Mouse (Mus musculus): ENCODE measurements around the gene Ttc30a2. TPM values are rescaled to one million over a fixed set of nuclear protein-coding genes. Genes with fewer than 3 reads are reported as not detected.

Ttc30a2 gene
- polyA plus RNA-seq, 1 experiment = not detected

GRCm38 (mm10) chr2:75929141-75929540 lies 48.8 kb downstream of the Ttc30a2 start:
- Histone ChIP-seq H3K9ac (ENCODE audit: low read depth, poor library complexity, severe bottlenecking) (no peak overlapping the region), H3K4me3 (ENCODE audit: low read depth, low read length) (no peak overlapping the region), H3K27ac (ENCODE audit: insufficient read depth, low read length) (no peak overlapping the region), H3K9me3 (replicated peaks; ENCODE audit: control insufficient read depth, insufficient read depth, low read length, poor library complexity, severe bottlenecking) (no peaks in the 10 kb centered on the region), H3K36me3 (ENCODE audit: control insufficient read depth, insufficient read depth, low read length, poor library complexity, severe bottlenecking) (no peaks in the 10 kb centered on the region), H3K4me1 (ENCODE audit: control insufficient read depth, insufficient read depth, low read length) (no peaks in the 10 kb centered on the region), H3K27me3 (ENCODE audit: control insufficient read depth, insufficient read depth, low read length, poor library complexity, severe bottlenecking) (no peaks in the 10 kb centered on the region)
- TF ChIP-seq CTCF (IDR thresholded peaks at IDR 0.05; ENCODE audit: low read depth, low read length) = no peak
- no peak for TF ChIP-seq EP300 (IDR thresholded peaks at IDR 0.05; ENCODE audit: insufficient read depth, low read depth, low read length)
- TF ChIP-seq POLR2A (IDR thresholded peaks at IDR 0.05; ENCODE audit: insufficient read depth, low read length) = no peak

DNA sequence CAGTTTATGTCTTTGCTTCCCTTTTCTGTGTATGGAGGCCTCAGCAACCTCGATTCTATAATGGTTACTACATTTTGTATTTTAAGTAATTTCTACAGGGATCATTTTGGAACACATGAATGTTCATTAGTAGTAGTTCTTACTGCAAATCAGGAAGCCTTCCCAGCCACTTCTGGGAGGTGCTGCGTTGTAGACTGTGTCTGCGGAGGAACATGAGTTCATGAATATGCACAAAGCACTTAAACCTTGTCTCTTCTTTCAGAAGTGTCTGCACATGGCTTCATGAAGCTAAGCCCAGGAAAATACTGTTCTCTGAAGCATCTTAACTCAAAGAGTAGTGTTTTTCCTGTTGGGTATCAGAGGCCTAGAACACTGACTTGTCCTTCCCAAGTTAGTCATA lies 50.0 kb downstream of the Ttc30a2 start:
- Histone ChIP-seq H3K4me1 (ENCODE audit: control insufficient read depth, insufficient read depth, low read length) (no peaks in the 10 kb centered on the region), H3K4me3 (ENCODE audit: low read depth, low read length) (no peak overlapping the region), H3K9ac (ENCODE audit: low read depth, poor library complexity, severe bottlenecking) (no peak overlapping the region), H3K36me3 (ENCODE audit: control insufficient read depth, insufficient read depth, low read length, poor library complexity, severe bottlenecking) (no peaks in the 10 kb centered on the region), H3K27ac (ENCODE audit: insufficient read depth, low read length) (no peak overlapping the region), H3K27me3 (ENCODE audit: control insufficient read depth, insufficient read depth, low read length, poor library complexity, severe bottlenecking) (no peaks in the 10 kb centered on the region; the same call in 1 of the 2 replicates), H3K9me3 (replicated peaks; ENCODE audit: control insufficient read depth, insufficient read depth, low read length, poor library complexity, severe bottlenecking) (no peaks in the 10 kb centered on the region)
- TF ChIP-seq EP300 (IDR thresholded peaks at IDR 0.05; ENCODE audit: insufficient read depth, low read depth, low read length) = no peak
- TF ChIP-seq POLR2A (IDR thresholded peaks at IDR 0.05; ENCODE audit: insufficient read depth, low read length) = no peak

DNA sequence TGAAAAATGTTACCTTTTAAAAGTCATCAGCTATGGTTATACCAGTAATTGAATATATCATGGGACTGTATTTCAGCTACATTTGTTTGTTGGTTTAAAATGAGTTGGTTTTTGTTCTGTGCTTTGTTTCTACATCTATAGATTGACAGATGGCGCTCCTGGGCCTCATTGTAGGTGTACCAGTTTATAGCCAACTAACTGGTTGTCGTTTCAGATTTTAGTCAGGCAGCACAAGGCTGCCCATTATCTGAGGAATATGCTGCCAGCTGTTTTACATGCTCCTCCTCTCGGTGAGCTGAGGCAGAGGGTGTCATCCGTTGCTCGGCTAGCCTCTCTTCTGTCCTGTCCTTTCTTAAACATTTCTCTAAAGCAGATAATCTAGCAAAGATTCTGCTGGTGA lies 51.9 kb downstream of the Ttc30a2 start:
- no peak overlapping the region for H3K27ac ChIP-seq (ENCODE audit: insufficient read depth, low read length)
- H3K36me3 ChIP-seq (ENCODE audit: control insufficient read depth, insufficient read depth, low read length, poor library complexity, severe bottlenecking) = no peaks in the 10 kb centered on the region; the same call in 1 of the 2 replicates
- H3K4me3 ChIP-seq (ENCODE audit: low read depth, low read length) = no peak overlapping the region
- no peaks in the 10 kb centered on the region for H3K4me1 ChIP-seq (ENCODE audit: control insufficient read depth, insufficient read depth, low read length)
- TF ChIP-seq POLR2A (IDR thresholded peaks at IDR 0.05; ENCODE audit: insufficient read depth, low read length) = no peak
- TF ChIP-seq CTCF (IDR thresholded peaks at IDR 0.05; ENCODE audit: low read depth, low read length) = no peak
- no peak for TF ChIP-seq EP300 (IDR thresholded peaks at IDR 0.05; ENCODE audit: insufficient read depth, low read depth, low read length)
- no peak overlapping the region for H3K9ac ChIP-seq (ENCODE audit: low read depth, poor library complexity, severe bottlenecking)
- H3K27me3 ChIP-seq (ENCODE audit: control insufficient read depth, insufficient read depth, low read length, poor library complexity, severe bottlenecking) = no peaks in the 10 kb centered on the region; the same call in 1 of the 2 replicates
- no peaks in the 10 kb centered on the region for H3K9me3 ChIP-seq (replicated peaks; ENCODE audit: control insufficient read depth, insufficient read depth, low read length, poor library complexity, severe bottlenecking)

Other genes with a start within 250 kb of the Ttc30a2 start
- 99.7 and 130 TPM in 2 replicates for gene Agps, start 146.0 kb downstream of the Ttc30a2 start, polyA plus RNA-seq (2011; ENCODE audit: insufficient read depth, insufficient read length, low read depth, missing spikeins)
- 0.87 and 1.2 TPM in 2 replicates for gene Ttc30b, start 39.6 kb downstream of the Ttc30a2 start, polyA plus RNA-seq (2011; ENCODE audit: insufficient read depth, insufficient read length, low read depth, missing spikeins)
- gene Ttc30a1, start 3.8 kb upstream of the Ttc30a2 start, polyA plus RNA-seq (2011; ENCODE audit: insufficient read depth, insufficient read length, low read depth, missing spikeins) = 2.6 and 3.3 TPM in 2 replicates

All from ES-Bruce4 (cell line).